23 mouse cellular contexts compared by ENCODE assay signal in genomic region chr8:120926201-120926600, GRCm38 (mm10).
A peak's percentile ranks its signal among the peaks of the same experiment; 100 is the strongest.
DNase-seq lines count a peak whose midpoint lies in the region; ATAC-seq and TF ChIP-seq lines count a peak whose summit lies in the region.
"Had no signal": no experiment of that assay in that cellular context is flagged by ENCODE, and none has a peak within 500 bp of the region (broad histone marks: within the 10 kb centered on the region; RNA-seq: fewer than 3 reads in every experiment).

No protein-coding gene starts in this region.

- H3K9ac ChIP-seq in stomach, postnatal 0 days (ENCODE audit: low read length) = no peak overlapping the region

- H3K9me3 ChIP-seq in stomach, postnatal 0 days (ENCODE audit: control insufficient read depth, low read length) = no peaks in the 10 kb centered on the region

- no peak for TF ChIP-seq EP300 in stomach, postnatal 0 days (optimal IDR thresholded peaks at IDR 0.05)

- ATAC-seq in stomach, postnatal 0 days (ENCODE audit: low FRiP score, low TSS enrichment) = peak; percentile 13; the same call in 1 of the 2 replicates
- ATAC-seq: activated CD4-positive, CD25-positive, alpha-beta regulatory T cell, adult 4 months; CD4-positive, CD25-positive, alpha-beta regulatory T cell, adult 4 months; Patski had no signal

- 79% methylated on average over 9 of the region's 9 CpGs for WGBS in small intestine, adult 2 months
- whole genome bisulfite sequencing in stomach, postnatal 0 days = 72% methylated on average over 9 of the region's 9 CpGs

- 0 out of 2 replicates have a peak overlapping the region, but pooled peaks have one; percentile 12 for H3K27ac ChIP-seq in testis, adult 2 months (ENCODE audit: control insufficient read depth, insufficient read depth, low read depth, low read length)
- H3K27ac ChIP-seq in small intestine, adult 2 months (ENCODE audit: insufficient read depth, low read depth, low read length) = peak overlapping the region; percentile 46
- no peak overlapping the region for H3K27ac ChIP-seq in stomach, postnatal 0 days (replicated peaks)

- no peaks in the 10 kb centered on the region for H3K36me3 ChIP-seq in testis, adult 2 months (ENCODE audit: control insufficient read depth, insufficient read depth, low read length)
- no peaks in the 10 kb centered on the region for H3K36me3 ChIP-seq in small intestine, adult 2 months (ENCODE audit: control insufficient read depth, insufficient read depth, low read length)
- no peaks in the 10 kb centered on the region for H3K36me3 ChIP-seq in stomach, postnatal 0 days (ENCODE audit: control insufficient read depth, insufficient read depth, low read length)
- H3K36me3 ChIP-seq: G1E had no signal

- no peak overlapping the region for H3K4me2 ChIP-seq in stomach, postnatal 0 days (replicated peaks; ENCODE audit: low read depth)

- no peaks in the 10 kb centered on the region for H3K27me3 ChIP-seq in testis, adult 2 months (ENCODE audit: control insufficient read depth, insufficient read depth, low read length)
- no peaks in the 10 kb centered on the region for H3K27me3 ChIP-seq in small intestine, adult 2 months (ENCODE audit: control insufficient read depth, insufficient read depth, low read length)
- H3K27me3 ChIP-seq in stomach, postnatal 0 days (ENCODE audit: control insufficient read depth, insufficient read depth, low read length) = no peaks in the 10 kb centered on the region
- H3K27me3 ChIP-seq: Patski had no signal

- TF ChIP-seq CTCF in testis, adult 2 months (IDR thresholded peaks at IDR 0.05; ENCODE audit: control insufficient read depth, insufficient read depth, insufficient replicate concordance, low read depth, low read length) = no peak
- no peak for TF ChIP-seq CTCF in small intestine, adult 2 months (IDR thresholded peaks at IDR 0.05; ENCODE audit: extremely low read depth, insufficient read length, insufficient replicate concordance, low read depth, low read length)
- no peak for TF ChIP-seq CTCF in stomach, postnatal 0 days (IDR thresholded peaks at IDR 0.05; ENCODE audit: low read depth)

- no peak for TF ChIP-seq POLR2A in testis, adult 2 months (IDR thresholded peaks at IDR 0.05; ENCODE audit: control insufficient read depth, low read depth, low read length)
- TF ChIP-seq POLR2A in small intestine, adult 2 months (IDR thresholded peaks at IDR 0.05; ENCODE audit: low read depth, low read length) = no peak

- H3K4me1 ChIP-seq in testis, adult 2 months (ENCODE audit: control insufficient read depth, insufficient read depth, low read length) = no peaks in the 10 kb centered on the region
- no peaks in the 10 kb centered on the region for H3K4me1 ChIP-seq in small intestine, adult 2 months (ENCODE audit: control insufficient read depth, insufficient read depth, insufficient read length, low read length)
- H3K4me1 ChIP-seq in stomach, postnatal 0 days (replicated peaks; ENCODE audit: control insufficient read depth, insufficient read depth) = no peaks in the 10 kb centered on the region

- no peak overlapping the region for H3K4me3 ChIP-seq in testis, adult 2 months (ENCODE audit: control insufficient read depth, low read depth, low read length)
- H3K4me3 ChIP-seq in small intestine, adult 2 months (ENCODE audit: low read depth, low read length) = no peak overlapping the region
- no peak overlapping the region for H3K4me3 ChIP-seq in stomach, postnatal 0 days (ENCODE audit: low read depth, low read length)

- DNase-seq in testis, postnatal 10 days (ENCODE audit: low spot score) = no peak
- peak; percentile 94 for DNase-seq in 3134 (ENCODE audit: extremely low read depth, insufficient read length, low spot score)
- no peak for DNase-seq in stomach, postnatal 0 days (ENCODE audit: low spot score)
- DNase-seq in adrenal gland, postnatal 4 days (ENCODE audit: low spot score in 2 of 2) = no peak
- no peak for DNase-seq in lung, postnatal 25 days (ENCODE audit: low spot score)
- no peak for DNase-seq in layer of hippocampus, postnatal 25 days (ENCODE audit: extremely low spot score in 1 of 2, low spot score in 1 of 2)
- DNase-seq: adrenal gland, adult 2 months; adrenal gland, adult 8-10 months; adrenal gland, postnatal 10 days; adrenal gland, postnatal 14 days; adrenal gland, postnatal 25 days; adrenal gland, postnatal 36 days; B cell, adult 2 months; cerebellum, adult 11 months; cerebellum, adult 11-12 months; cerebellum, adult 18-20 months; cerebellum, adult 2 months had no signal
